Mouse (Mus musculus): ENCODE data around the gene Hsfy2. TPM values are rescaled to one million over a fixed set of nuclear protein-coding genes. Genes with fewer than 3 reads are reported as not detected.

Hsfy2 gene
- total RNA-seq (2023), result not detected in 4 replicates

GRCm38 (mm10) chr1:56637335-56637734 is at the start of gene Hsfy2:
Gene Hsfy2 (minus strand): TSS chr1:56637435.

Measured in B cell, adult 62 days (primary cell).